Mouse (Mus musculus) cerebellum, adult (tissue): ENCODE results near the gene Lmf2.

Experiments
- ATAC-seq: cut with Nextera tagmentation; 2 replicates; pipeline ENCODE4 v1.9.2; 2017; ENCODE audit warnings: mild to moderate bottlenecking, moderate library complexity, mixed read lengths; ENCODE audit not compliant: insufficient number of reproducible peaks, low FRiP score, low TSS enrichment

Gene Lmf2

DNA sequence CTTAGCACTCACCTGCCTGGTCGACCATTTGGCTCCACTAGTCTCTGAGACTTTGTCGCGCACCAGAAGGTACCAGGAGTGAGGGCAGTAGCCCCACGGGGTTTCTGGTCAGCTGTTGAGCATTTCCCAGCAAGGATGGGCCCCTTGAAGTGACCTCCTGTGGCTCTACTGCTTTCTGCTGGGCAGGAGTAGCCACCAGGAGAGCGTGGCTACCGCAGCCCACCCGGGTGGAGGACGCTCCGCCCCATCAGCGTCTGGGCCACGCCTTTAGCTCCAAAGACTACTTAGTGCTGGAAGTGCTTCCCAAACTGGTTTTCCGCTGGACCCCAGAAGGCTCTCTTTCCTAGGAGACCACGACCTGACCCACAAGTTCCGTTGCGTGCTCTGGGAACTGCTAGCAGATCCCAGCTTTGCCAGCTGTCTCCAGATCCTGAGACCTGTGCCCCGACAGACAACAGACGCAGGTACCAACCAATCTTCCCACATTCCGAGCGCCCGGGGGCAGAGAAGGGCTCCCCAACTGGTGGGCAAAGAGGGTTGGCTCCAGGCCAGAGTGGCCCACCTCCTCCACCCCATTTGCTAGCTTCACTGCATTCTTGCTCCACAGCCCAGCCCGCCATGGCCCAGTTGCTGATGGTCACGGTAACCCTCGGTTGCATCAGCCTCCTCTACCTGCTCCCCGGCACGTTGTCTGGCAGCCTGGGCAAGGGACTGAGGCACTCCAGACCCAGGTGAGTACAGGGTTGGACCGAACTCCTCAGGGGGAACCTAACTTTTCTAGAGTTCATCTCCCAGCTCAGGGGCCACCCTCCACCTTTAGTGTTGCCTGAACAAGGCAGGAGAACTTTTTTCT is 32.6 kb downstream of the Lmf2 start, which contains the start of gene Adm2:
Adm2 (plus strand) TSS at position 51 of the 853 bp plus-strand sequence.
- ATAC-seq, result no peak

DNA sequence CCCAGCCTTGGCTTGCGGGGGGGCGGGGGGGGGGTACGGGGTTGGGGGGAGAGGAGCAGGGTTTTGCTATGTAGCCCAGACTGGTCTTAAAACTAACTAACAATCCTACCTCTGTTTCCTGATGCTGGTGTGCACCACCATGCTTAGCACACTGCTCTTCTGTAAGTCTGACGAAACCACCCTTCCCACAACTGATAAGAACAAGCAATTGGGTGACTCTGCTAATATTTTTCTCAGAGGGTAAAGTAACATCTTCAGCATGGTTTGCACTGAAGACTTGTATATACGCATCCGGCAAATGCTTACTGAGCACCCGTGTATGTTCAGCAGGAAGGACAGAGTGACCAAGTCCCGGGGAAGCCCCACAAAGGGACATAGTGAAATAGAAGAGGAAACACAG is 34.2 kb downstream of the Lmf2 start:
- ATAC-seq, result no peak

DNA sequence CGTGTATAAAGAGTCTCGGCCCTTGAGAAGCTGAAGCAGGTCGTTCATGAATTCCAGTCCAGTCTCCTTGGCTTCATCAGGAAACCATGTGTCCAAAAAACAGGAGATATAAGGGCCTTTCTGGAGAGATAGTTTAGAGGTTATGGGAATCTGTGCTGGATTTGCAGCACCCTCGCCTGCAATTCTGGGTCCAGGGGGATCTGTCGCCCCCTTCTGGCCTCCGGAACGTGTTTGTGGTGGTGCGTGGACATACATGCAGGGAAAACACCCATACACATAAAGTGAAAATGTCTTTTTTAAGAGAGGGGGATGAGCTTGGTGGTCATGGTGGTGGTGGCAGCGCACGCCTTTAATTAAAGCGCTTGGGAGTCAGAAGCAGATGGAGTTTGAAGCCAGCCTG is 39.3 kb downstream of the Lmf2 start:
- no peak for ATAC-seq

DNA sequence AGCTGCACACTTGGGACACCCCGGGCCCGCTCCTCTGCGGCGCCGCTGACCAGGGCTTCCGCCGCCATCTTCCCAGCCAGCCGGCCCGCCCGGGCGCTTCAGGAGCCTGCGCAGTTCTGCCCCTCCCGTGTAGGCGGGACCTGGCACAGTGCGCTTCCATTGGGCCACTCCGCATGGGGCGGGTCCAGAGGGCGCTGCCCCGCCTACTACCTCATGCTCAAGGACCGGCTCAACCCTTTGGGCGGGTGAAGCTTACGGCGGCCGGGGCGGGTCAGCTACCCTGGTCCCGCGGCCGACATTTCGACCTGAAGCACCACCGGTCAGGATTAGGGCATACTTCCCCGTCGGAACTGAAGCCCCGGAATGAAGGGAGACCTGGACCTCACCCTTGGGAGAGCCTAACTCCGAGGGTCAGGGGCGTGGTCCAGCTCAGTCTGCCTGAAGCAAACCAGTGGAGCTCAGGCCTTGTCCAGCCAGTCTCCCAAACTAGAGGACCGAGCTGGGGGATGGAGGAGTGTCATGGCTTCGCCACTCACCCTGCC is 40.2 kb downstream of the Lmf2 start, which contains the start of gene Sbf1:
Sbf1 (minus strand) TSS at position 122 of the 542 bp plus-strand sequence.
- ATAC-seq, result peak; percentile 91

GRCm38 (mm10) chr15:89314511-89315189 is 40.8 kb downstream of the Lmf2 start:
- ATAC-seq, result peak; percentile 50

- no peak for ATAC-seq
Observed at GRCm38 (mm10) chr15:89314107-89314506, 41.4 kb downstream of the Lmf2 start.

GRCm38 (mm10) chr15:89313359-89313758 is 42.1 kb downstream of the Lmf2 start:
- ATAC-seq, result no peak

DNA sequence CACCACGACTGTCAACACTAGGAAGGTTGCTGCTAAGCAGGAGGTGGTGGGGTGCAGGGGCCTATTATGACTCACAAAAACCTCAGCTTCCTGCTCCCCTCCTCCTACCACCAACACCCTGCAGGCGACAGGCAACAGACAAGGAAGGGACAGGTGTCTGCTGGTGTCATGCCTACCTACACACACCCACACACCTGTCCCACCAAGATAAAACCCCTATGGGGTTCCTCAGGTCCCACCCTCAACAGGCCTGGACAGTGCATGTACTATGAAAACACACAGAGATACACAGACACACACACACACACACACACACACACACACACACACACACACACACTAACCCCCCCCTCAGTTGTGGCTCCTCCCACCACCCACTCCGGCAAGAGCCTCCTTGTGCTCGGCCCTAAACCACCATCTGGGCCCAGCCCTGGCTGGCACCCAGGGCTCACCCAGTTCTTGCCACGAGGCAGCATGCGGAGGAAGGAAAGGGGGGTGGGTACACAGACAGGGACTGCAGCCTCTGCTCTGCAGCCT is 45.4 kb downstream of the Lmf2 start:
- ATAC-seq, result no peak

GRCm38 (mm10) chr15:89308406-89309139 is 46.9 kb downstream of the Lmf2 start:
- ATAC-seq, result no peak

DNA sequence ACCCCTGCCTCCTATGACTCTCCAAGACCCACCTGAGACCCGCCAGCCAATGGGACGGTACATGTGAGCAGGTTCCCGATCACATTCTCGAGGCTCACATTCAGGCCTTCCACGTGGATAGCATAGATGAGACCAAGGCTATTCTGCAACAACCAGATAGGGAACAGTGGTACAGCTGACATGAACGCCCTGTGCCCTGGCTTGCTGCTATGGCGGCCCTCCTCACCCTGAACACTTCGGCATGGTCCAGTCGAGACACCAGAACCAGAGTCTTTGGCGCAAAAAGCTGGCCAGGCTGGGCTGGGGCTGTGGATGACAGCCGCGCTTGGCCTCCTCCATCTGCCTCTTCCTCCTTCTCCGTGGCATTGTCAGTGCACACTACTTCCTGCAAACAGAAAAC is 48.0 kb downstream of the Lmf2 start:
- ATAC-seq, result no peak

DNA sequence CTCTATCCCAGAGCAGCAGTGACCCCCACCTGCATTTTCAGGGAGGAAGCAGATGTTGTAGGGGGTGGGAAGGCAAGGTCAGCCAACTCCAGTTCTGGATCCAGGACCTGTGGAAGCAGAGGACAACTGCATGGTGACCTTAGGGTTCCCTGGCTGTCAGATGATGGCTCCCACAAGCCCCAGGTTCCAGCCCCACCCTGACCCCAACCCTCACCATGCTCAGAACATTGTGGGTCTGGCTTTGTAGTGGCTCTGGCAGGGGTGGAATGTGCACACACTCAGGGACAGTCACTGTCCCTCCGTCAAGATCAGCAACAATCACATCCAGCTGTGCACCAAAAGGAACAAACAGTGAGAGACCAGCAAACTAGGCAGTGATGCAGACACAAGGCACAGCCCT is 49.5 kb downstream of the Lmf2 start:
- ATAC-seq, result no peak
